Mouse (Mus musculus): ENCODE measurements at regions not wholly inside any gene's neighbourhood (a gene's known extent, or its start where the extent isn't known, plus 50 kb on each side); places are given as distances from the start of the nearest gene placed in this dataset.

DNA sequence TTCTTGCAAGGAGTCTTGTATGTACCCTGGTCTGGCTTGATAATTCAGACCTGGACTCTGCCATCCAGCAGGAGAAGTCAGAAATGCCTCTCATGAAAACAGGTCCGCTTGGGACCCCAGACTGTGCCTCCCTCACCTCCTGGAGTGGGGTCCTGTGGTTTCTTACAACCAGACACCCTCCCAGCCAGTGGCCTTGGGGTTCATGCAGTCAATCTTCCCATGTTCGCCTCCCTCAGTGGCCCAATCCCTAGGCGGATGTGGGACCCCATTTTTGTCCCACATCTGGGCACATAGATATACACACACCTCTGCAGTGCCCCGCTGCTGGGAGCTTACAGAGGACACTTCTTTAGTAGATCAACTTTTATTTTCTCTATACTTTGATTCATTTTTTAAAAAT is 217.7 kb downstream of the Lrfn2 start:
- Histone ChIP-seq H3K27me3 (ENCODE audit: control insufficient read depth, insufficient read depth, low read length, poor library complexity, severe bottlenecking) (no peaks in the 10 kb centered on the region), H3K9me3 (replicated peaks; ENCODE audit: control insufficient read depth, insufficient read depth, low read length, poor library complexity, severe bottlenecking) (no peaks in the 10 kb centered on the region), H3K36me3 (ENCODE audit: control insufficient read depth, insufficient read depth, low read length, poor library complexity, severe bottlenecking) (no peaks in the 10 kb centered on the region), H3K4me3 (ENCODE audit: low read depth, low read length) (no peak overlapping the region), H3K4me1 (ENCODE audit: control insufficient read depth, insufficient read depth, low read length) (no peaks in the 10 kb centered on the region), H3K9ac (ENCODE audit: low read depth, poor library complexity, severe bottlenecking) (no peak overlapping the region), H3K27ac (ENCODE audit: insufficient read depth, low read length) (no peak overlapping the region)
- TF ChIP-seq EP300 (IDR thresholded peaks at IDR 0.05; ENCODE audit: insufficient read depth, low read depth, low read length) (no peak), CTCF (IDR thresholded peaks at IDR 0.05; ENCODE audit: low read depth, low read length) (no peak), POLR2A (IDR thresholded peaks at IDR 0.05; ENCODE audit: insufficient read depth, low read length) (no peak)

DNA sequence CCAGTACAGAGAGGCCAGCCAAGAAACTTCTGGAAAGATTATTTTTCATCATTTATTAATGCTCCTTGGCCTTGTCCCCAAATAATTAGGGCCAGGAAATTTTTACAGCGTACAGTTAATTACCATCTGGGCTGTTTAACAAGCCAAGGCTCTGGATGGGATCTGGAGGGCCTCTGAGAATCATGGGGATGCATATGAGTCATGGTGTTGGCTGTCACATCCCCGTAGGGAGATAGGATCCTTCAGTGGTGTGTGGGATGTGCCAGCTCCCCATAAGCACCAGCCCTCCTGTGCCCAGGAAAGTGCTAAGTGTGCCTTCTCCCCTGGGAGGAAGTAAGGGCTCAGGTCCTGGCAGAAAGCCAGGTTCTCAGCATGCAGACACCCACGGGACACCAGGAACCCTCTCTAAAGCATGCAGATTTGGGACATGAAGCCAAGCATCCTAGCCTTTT is 218.8 kb downstream of the Lrfn2 start:
- no peaks in the 10 kb centered on the region for H3K36me3 ChIP-seq (ENCODE audit: control insufficient read depth, insufficient read depth, low read length, poor library complexity, severe bottlenecking)
- no peaks in the 10 kb centered on the region for H3K9me3 ChIP-seq (replicated peaks; ENCODE audit: control insufficient read depth, insufficient read depth, low read length, poor library complexity, severe bottlenecking)
- no peak overlapping the region for H3K27ac ChIP-seq (ENCODE audit: insufficient read depth, low read length)
- no peaks in the 10 kb centered on the region for H3K27me3 ChIP-seq (ENCODE audit: control insufficient read depth, insufficient read depth, low read length, poor library complexity, severe bottlenecking)
- no peak overlapping the region for H3K9ac ChIP-seq (ENCODE audit: low read depth, poor library complexity, severe bottlenecking)
- no peak overlapping the region for H3K4me3 ChIP-seq (ENCODE audit: low read depth, low read length)
- no peak for TF ChIP-seq EP300 (IDR thresholded peaks at IDR 0.05; ENCODE audit: insufficient read depth, low read depth, low read length)
- TF ChIP-seq POLR2A (IDR thresholded peaks at IDR 0.05; ENCODE audit: insufficient read depth, low read length), result no peak
- no peak for TF ChIP-seq CTCF (IDR thresholded peaks at IDR 0.05; ENCODE audit: low read depth, low read length)
- no peaks in the 10 kb centered on the region for H3K4me1 ChIP-seq (ENCODE audit: control insufficient read depth, insufficient read depth, low read length)

DNA sequence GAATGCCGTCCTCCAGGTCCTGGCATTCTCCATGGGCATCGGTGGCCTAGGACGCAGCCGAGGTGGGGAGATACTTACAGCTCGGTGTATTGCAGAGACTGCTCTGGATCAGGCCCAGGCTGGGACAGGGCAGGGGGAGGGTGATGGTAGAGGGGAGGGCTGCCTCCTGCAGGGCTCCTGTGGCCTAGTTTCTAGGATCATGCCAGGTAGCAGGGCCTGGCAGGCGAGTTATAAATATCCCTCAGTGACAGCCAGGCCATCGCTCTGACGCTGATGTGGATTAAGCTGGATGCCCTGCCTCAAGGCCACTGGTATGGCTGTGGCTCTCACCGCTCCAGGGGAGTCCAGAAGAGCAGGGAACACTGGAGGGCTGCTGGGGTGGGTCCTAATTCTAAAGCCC is 221.8 kb downstream of the Lrfn2 start:
- Histone ChIP-seq H3K4me1 (ENCODE audit: control insufficient read depth, insufficient read depth, low read length) (no peaks in the 10 kb centered on the region), H3K9me3 (replicated peaks; ENCODE audit: control insufficient read depth, insufficient read depth, low read length, poor library complexity, severe bottlenecking) (no peaks in the 10 kb centered on the region), H3K27me3 (ENCODE audit: control insufficient read depth, insufficient read depth, low read length, poor library complexity, severe bottlenecking) (no peaks in the 10 kb centered on the region), H3K36me3 (ENCODE audit: control insufficient read depth, insufficient read depth, low read length, poor library complexity, severe bottlenecking) (no peaks in the 10 kb centered on the region), H3K4me3 (ENCODE audit: low read depth, low read length) (no peak overlapping the region), H3K9ac (ENCODE audit: low read depth, poor library complexity, severe bottlenecking) (no peak overlapping the region), H3K27ac (ENCODE audit: insufficient read depth, low read length) (no peak overlapping the region)
- TF ChIP-seq EP300 (IDR thresholded peaks at IDR 0.05; ENCODE audit: insufficient read depth, low read depth, low read length) (no peak), POLR2A (IDR thresholded peaks at IDR 0.05; ENCODE audit: insufficient read depth, low read length) (no peak), CTCF (IDR thresholded peaks at IDR 0.05; ENCODE audit: low read depth, low read length) (no peak)

DNA sequence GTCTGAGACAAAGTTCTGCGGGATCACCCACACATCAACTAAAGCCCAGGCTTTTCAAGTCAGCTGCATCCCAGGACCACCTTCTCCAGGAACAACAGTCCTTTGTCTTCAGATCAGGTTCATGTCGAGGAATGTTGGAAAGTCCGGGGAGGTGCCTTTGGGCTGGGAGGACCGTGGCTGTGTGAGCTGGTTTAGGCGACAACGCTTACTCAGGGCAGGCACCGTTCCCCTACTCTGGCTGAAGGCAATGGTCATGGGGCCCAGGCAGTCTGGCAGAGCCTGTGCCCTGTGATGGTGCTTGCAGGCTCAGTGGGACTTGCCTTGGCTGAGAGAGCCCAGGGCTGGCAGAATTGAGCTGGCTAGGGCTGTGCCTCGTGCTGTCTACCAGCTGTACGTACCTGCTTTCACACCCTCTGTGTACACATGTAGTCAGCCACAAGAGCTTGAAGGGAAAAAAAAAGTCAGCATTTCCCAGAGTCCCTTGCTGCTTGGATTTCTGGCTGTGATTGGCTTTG is 222.9 kb downstream of the Lrfn2 start:
- H3K9ac ChIP-seq (ENCODE audit: low read depth, poor library complexity, severe bottlenecking), result no peak overlapping the region
- H3K27me3 ChIP-seq (ENCODE audit: control insufficient read depth, insufficient read depth, low read length, poor library complexity, severe bottlenecking), result no peaks in the 10 kb centered on the region
- no peaks in the 10 kb centered on the region for H3K9me3 ChIP-seq (replicated peaks; ENCODE audit: control insufficient read depth, insufficient read depth, low read length, poor library complexity, severe bottlenecking)
- H3K4me3 ChIP-seq (ENCODE audit: low read depth, low read length), result no peak overlapping the region
- H3K4me1 ChIP-seq (ENCODE audit: control insufficient read depth, insufficient read depth, low read length), result no peaks in the 10 kb centered on the region
- no peak for TF ChIP-seq EP300 (IDR thresholded peaks at IDR 0.05; ENCODE audit: insufficient read depth, low read depth, low read length)
- no peak for TF ChIP-seq CTCF (IDR thresholded peaks at IDR 0.05; ENCODE audit: low read depth, low read length)
- no peak for TF ChIP-seq POLR2A (IDR thresholded peaks at IDR 0.05; ENCODE audit: insufficient read depth, low read length)
- H3K27ac ChIP-seq (ENCODE audit: insufficient read depth, low read length), result no peak overlapping the region
- H3K36me3 ChIP-seq (ENCODE audit: control insufficient read depth, insufficient read depth, low read length, poor library complexity, severe bottlenecking), result no peaks in the 10 kb centered on the region

DNA sequence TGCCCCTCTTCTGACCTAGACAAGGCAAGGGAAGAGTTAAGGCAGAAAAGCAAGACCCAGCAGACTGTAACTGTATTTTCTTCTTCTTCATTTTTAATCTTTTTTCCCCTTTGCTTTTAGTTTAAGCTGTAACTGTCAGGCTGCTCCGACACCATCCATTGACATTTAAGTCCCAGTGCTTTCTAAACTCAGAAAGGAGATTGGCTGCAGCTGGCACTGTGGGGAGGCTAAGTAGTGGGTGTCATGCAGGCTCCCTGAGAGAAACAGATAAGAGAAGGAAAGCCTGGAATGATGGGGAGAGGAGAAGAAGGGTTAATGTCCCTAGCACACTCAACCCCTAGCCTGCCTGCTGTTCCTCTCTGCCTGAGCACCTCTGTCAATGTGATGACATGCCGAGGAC is 225.4 kb downstream of the Lrfn2 start:
- H3K27me3 ChIP-seq (ENCODE audit: control insufficient read depth, insufficient read depth, low read length, poor library complexity, severe bottlenecking), result no peaks in the 10 kb centered on the region
- no peak for TF ChIP-seq EP300 (IDR thresholded peaks at IDR 0.05; ENCODE audit: insufficient read depth, low read depth, low read length)
- TF ChIP-seq POLR2A (IDR thresholded peaks at IDR 0.05; ENCODE audit: insufficient read depth, low read length), result no peak
- no peak for TF ChIP-seq CTCF (IDR thresholded peaks at IDR 0.05; ENCODE audit: low read depth, low read length)

DNA sequence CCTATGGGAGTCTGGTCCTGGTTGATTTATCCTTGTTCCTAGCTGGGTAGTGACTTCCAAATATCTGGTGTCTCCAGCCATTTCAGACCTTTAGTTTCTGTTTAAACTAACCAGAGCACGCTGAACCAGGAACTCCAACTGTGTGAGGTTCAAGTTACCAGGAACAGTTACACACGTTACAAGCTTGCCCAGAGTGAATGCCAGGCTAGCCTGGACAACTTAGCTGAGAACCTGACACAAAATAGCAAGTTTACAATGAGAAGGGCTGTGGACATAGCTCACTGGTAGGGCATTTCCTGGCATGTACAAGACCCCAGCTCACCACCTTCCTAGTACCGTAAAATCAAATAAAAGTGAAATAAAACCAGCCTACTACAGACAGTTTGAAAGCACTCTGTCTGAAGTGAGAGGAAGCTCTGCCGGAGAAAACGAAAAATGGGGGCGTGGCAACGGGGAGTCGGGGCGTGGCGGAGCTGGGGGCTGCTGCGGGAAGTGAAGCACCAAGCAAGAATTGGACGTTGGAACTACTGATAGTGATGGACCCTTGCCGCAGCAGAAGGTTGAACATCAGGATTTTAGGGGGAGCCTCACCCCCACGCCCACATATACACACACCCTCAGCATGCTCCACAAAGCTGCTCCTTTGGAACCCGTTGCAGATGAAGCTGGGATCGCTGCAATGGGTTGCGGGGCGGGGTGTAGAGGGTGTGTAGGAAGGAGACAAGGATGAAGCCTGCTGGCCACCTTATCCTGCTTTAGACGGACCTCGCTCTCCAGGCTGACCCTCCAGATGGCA is 239.3 kb downstream of the Lrfn2 start:
- no peaks in the 10 kb centered on the region for H3K9me3 ChIP-seq (replicated peaks; ENCODE audit: control insufficient read depth, insufficient read depth, low read length, poor library complexity, severe bottlenecking)
- H3K9ac ChIP-seq (ENCODE audit: low read depth, poor library complexity, severe bottlenecking), result no peak overlapping the region
- TF ChIP-seq POLR2A (IDR thresholded peaks at IDR 0.05; ENCODE audit: insufficient read depth, low read length) (no peak), CTCF (IDR thresholded peaks at IDR 0.05; ENCODE audit: low read depth, low read length) (no peak), EP300 (IDR thresholded peaks at IDR 0.05; ENCODE audit: insufficient read depth, low read depth, low read length) (no peak)

More for the DNA sequence above, 225.4 kb downstream of the Lrfn2 start:
- Histone ChIP-seq H3K36me3 (ENCODE audit: control insufficient read depth, insufficient read depth, low read length, poor library complexity, severe bottlenecking) (no peaks in the 10 kb centered on the region), H3K27ac (ENCODE audit: insufficient read depth, low read length) (no peak overlapping the region), H3K9me3 (replicated peaks; ENCODE audit: control insufficient read depth, insufficient read depth, low read length, poor library complexity, severe bottlenecking) (no peaks in the 10 kb centered on the region), H3K9ac (ENCODE audit: low read depth, poor library complexity, severe bottlenecking) (no peak overlapping the region), H3K4me3 (ENCODE audit: low read depth, low read length) (no peak overlapping the region), H3K4me1 (ENCODE audit: control insufficient read depth, insufficient read depth, low read length) (peaks cover 1% of the 10 kb centered on the region)

More for the DNA sequence above, 239.3 kb downstream of the Lrfn2 start:
- no peaks in the 10 kb centered on the region; the same call in 1 of the 2 replicates for H3K27me3 ChIP-seq (ENCODE audit: control insufficient read depth, insufficient read depth, low read length, poor library complexity, severe bottlenecking)
- no peaks in the 10 kb centered on the region for H3K4me1 ChIP-seq (ENCODE audit: control insufficient read depth, insufficient read depth, low read length)
- H3K27ac ChIP-seq (ENCODE audit: insufficient read depth, low read length), result no peak overlapping the region
- no peaks in the 10 kb centered on the region for H3K36me3 ChIP-seq (ENCODE audit: control insufficient read depth, insufficient read depth, low read length, poor library complexity, severe bottlenecking)
- peak overlapping the region; percentile 12 for H3K4me3 ChIP-seq (ENCODE audit: low read depth, low read length)
